Mouse (Mus musculus) Muller cell, postnatal 12 days (primary cell): ENCODE measurements around the gene Ndufa4l2.
A peak's percentile ranks its signal among the peaks of the same experiment; 100 is the strongest.

ENCODE experiments used
- DNase-seq: peaks from one replicate; pipeline ENCODE4 v3.0.0-alpha.2; 2015; ENCODE audit errors: inconsistent ontology term

Gene Ndufa4l2

GRCm38 (mm10) chr10:127509837-127510701, 4.7 kb upstream of the Ndufa4l2 start:
- DNase-seq = peak; percentile 68

- DNase-seq = no peak
These were observed 3.7 kb upstream of the Ndufa4l2 start for GRCm38 (mm10) chr10:127510895-127511617.

GRCm38 (mm10) chr10:127511634-127512306, 3.0 kb upstream of the Ndufa4l2 start:
- DNase-seq = peak; percentile 65

- DNase-seq = no peak
These were observed 2.5 kb upstream of the Ndufa4l2 start for GRCm38 (mm10) chr10:127512307-127512666.

- peak; percentile 92 for DNase-seq
These were observed 2.0 kb upstream of the Ndufa4l2 start for GRCm38 (mm10) chr10:127512813-127513212.

- DNase-seq = no peak
These were observed 1.2 kb upstream of the Ndufa4l2 start for GRCm38 (mm10) chr10:127513501-127514091.

- no peak for DNase-seq
These were observed 562 bp upstream of the Ndufa4l2 start for GRCm38 (mm10) chr10:127514111-127514698.

GRCm38 (mm10) chr10:127515271-127515982, 660 bp downstream of the Ndufa4l2 start:
- DNase-seq = no peak

- DNase-seq = no peak
These were observed 1.3 kb downstream of the Ndufa4l2 start for GRCm38 (mm10) chr10:127515983-127516459.

GRCm38 (mm10) chr10:127516576-127517260, 2.0 kb downstream of the Ndufa4l2 start:
- DNase-seq = no peak

- DNase-seq = no peak
These were observed 3.2 kb downstream of the Ndufa4l2 start for GRCm38 (mm10) chr10:127517941-127518340.

GRCm38 (mm10) chr10:127519041-127519701, 4.4 kb downstream of the Ndufa4l2 start:
- no peak for DNase-seq

GRCm38 (mm10) chr10:127519903-127520713, 5.3 kb downstream of the Ndufa4l2 start:
- DNase-seq = no peak

GRCm38 (mm10) chr10:127520714-127521357, 6.1 kb downstream of the Ndufa4l2 start:
- no peak for DNase-seq

- DNase-seq = no peak
These were observed 6.9 kb downstream of the Ndufa4l2 start for GRCm38 (mm10) chr10:127521611-127522080.

- DNase-seq = peak; percentile 91
These were observed 7.4 kb downstream of the Ndufa4l2 start, which contains the start of gene Shmt2 for GRCm38 (mm10) chr10:127522088-127522581. TSS of gene Shmt2 (minus strand) at chr10:127522444.

- no peak for DNase-seq
These were observed 10.0 kb downstream of the Ndufa4l2 start for GRCm38 (mm10) chr10:127524646-127525255.
